Mouse (Mus musculus): ENCODE data around the gene Ttc7b. TPM values are rescaled to one million over a fixed set of nuclear protein-coding genes. Genes with fewer than 3 reads are reported as not detected.
A peak's percentile ranks its signal among the peaks of the same experiment; 100 is the strongest.

The Ttc7b gene
- polyA plus RNA-seq, 1 experiment from 2014 or later: 6.3 TPM

DNA sequence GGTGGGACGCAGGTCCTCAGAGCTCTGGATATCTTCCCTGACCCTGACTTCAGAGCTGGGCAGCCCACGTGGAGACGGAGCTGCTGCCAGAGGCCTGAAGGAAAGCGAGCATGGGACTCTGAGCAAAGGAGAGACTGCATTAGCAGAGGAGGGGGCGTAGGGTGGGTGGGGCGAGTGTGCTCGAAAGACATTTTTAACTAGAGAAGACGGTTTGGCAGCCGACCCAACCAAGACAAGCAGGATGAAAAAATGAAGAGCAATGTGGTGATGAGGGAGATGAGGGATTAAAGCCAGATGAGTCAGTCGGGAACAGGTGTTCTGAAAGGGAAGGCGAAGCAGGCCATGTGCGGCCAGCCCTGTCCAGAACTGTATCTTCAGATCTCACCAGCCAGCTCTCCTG is 159.3 kb downstream of the Ttc7b start:
- no peak overlapping the region for H3K4me2 ChIP-seq (replicated peaks)
- WGBS: 87% methylated on average over 12 of the region's 12 CpGs
- H3K36me3 ChIP-seq: peaks cover 58% of the 10 kb centered on the region
- no peaks in the 10 kb centered on the region for H3K9me3 ChIP-seq
- no peaks in the 10 kb centered on the region for H3K27me3 ChIP-seq
- H3K27ac ChIP-seq: no peak overlapping the region
- ATAC-seq: no peak
- no peak overlapping the region for H3K4me3 ChIP-seq (replicated peaks)
- no peak overlapping the region for H3K9ac ChIP-seq (replicated peaks)
- H3K4me1 ChIP-seq (replicated peaks): no peaks in the 10 kb centered on the region

DNA sequence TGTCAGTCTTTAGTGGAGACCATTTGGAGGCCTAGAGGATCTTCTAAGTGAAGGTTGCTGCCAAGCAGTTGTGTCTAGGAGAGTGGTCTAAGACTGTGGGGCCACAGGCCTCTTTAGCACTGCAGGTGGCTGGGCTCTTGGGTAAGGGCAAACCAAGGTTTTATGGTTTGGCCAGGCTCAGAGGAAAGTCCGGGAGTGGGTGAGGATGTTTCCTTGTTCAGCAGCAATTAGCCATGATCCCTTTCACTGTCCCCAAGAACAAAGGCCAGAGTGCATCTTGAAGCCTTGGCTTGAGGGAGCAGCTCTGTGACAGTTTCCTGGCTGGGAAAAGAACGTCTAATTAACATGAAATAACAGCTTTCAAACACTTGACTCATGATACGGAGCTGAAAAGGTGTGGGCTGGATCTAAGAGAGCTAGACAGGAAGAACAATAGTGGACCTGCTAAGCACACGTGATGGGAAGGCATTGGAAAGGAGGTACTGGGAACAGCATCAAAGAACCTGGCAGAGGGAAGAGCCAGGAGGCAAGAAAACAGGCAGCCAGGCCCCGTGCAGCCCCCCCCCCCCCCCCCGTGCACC is 162.5 kb downstream of the Ttc7b start:
- WGBS: 64% methylated on average over 5 of the region's 6 CpGs

DNA sequence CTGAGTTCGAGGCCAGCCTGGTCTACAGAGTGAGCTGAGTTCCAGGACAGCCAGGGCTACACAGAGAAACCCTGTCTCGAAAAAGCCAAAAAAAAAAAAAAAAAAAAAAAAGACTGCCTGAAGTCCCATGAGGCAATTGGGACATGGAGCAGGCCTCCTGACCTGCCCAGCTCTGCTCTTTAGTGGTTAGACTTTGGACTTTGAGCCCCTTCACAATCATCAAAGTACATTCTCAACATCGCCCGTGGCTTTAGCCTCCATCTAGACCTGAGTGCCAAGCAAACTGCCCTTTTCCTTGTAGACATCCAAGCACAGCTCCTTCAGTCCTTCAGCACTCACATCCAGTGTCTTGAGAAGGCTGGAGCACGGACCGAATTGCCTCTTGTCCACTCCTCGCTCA is 164.2 kb downstream of the Ttc7b start:
- no peak for ATAC-seq
- Histone ChIP-seq H3K27ac (no peak overlapping the region), H3K9ac (replicated peaks) (no peak overlapping the region), H3K4me2 (replicated peaks) (no peak overlapping the region), H3K4me3 (replicated peaks) (no peak overlapping the region), H3K27me3 (no peaks in the 10 kb centered on the region), H3K9me3 (no peaks in the 10 kb centered on the region), H3K4me1 (replicated peaks) (no peaks in the 10 kb centered on the region), H3K36me3 (peaks cover 38% of the 10 kb centered on the region)
- WGBS: 95% methylated on average over 7 of the region's 7 CpGs

More for the DNA sequence above, 162.5 kb downstream of the Ttc7b start:
- Histone ChIP-seq H3K9ac (replicated peaks) (no peak overlapping the region), H3K36me3 (peaks cover 37% of the 10 kb centered on the region), H3K27ac (no peak overlapping the region), H3K4me1 (replicated peaks) (no peaks in the 10 kb centered on the region), H3K9me3 (no peaks in the 10 kb centered on the region), H3K27me3 (no peaks in the 10 kb centered on the region), H3K4me2 (replicated peaks) (no peak overlapping the region), H3K4me3 (replicated peaks) (no peak overlapping the region)
- no peak for ATAC-seq

DNA sequence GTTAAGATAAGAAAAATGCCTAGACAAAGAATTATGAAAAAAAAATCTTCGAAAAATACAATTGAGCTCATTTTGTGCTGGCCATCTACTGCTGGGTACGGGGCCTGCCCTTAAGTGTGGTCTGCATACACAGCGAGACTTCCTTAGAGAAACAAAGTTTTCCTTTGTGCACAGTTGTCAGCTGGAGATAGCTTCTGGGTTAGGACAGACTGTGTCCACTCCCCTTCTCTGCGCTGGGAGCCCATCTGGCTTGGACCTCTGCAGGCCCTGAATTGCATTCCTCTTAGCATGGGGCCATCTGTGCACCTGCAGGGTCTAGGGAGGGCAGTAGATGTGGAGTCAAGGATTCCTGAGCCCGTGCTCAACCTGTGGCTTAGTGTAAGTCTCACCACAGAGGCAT is 165.1 kb downstream of the Ttc7b start:
- Histone ChIP-seq H3K9ac (replicated peaks) (no peak overlapping the region), H3K27me3 (no peaks in the 10 kb centered on the region), H3K4me2 (replicated peaks) (no peak overlapping the region), H3K4me1 (replicated peaks) (no peaks in the 10 kb centered on the region), H3K4me3 (replicated peaks) (no peak overlapping the region), H3K36me3 (peaks cover 41% of the 10 kb centered on the region), H3K9me3 (no peaks in the 10 kb centered on the region), H3K27ac (no peak overlapping the region)
- WGBS: 85% methylated on average over 5 of the region's 5 CpGs
- ATAC-seq: 0 out of 2 replicates have a peak, but pooled peaks have one; percentile 11

DNA sequence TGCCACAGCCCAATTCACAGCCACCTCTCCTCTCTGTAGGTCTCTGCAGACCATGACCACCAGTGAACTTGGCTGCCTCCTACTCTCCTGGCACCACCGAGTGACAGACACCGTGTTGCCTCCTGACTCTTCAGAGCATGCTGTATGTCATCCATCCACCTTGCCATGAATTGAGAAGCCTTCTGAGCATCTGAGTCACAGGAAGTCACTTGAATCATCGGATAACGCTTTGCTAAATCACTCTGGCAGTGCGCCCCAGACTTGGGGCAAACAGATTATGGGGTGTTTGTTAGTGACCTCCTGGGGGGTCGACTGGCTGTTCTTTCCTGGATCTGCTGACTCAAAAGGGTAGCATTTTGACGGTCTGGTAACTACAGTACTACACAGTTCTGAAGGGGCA is 166.7 kb downstream of the Ttc7b start:
- no peak overlapping the region for H3K27ac ChIP-seq
- no peak overlapping the region for H3K4me2 ChIP-seq (replicated peaks)
- WGBS: 81% methylated on average over 7 of the region's 7 CpGs
- ATAC-seq: no peak
- no peaks in the 10 kb centered on the region for H3K9me3 ChIP-seq
- no peaks in the 10 kb centered on the region for H3K27me3 ChIP-seq
- H3K4me3 ChIP-seq (replicated peaks): no peak overlapping the region
- no peak overlapping the region for H3K9ac ChIP-seq (replicated peaks)
- no peaks in the 10 kb centered on the region for H3K4me1 ChIP-seq (replicated peaks)
- H3K36me3 ChIP-seq: peaks cover 48% of the 10 kb centered on the region

DNA sequence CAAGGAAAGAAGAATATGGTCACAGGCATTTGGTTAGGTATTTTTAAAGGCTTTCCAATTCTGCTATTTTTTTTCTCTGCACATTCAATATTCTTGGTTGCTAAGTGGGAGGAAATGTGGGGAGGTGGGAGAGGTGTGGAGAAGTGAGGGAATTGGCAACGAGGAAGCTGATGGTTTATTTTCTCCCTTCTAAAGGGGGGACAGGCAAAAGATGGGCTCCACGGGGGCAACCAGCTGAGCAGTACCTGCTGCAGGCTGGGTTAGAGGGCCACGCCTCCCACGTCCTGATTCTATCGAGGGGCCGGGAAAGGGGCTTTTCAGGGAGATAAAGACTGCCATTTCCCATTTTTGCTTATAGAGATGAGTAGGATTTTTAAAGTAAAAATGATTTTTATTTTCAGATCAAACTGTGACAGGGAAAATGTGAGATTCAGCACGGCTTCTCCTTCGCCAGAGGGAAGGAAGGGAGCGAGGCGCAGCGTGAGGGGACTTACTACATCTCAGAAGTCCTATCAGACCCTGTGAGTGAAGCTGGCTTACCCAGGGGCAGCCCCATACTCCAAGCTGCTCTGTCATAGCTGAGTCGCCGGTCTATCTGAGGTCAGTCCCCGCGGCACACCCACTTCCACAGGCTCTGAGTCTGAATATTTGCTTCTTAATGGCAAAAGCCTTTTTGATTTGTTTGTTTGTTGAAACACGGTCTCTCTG is 167.4 kb downstream of the Ttc7b start:
- Histone ChIP-seq H3K27ac (no peak overlapping the region), H3K4me2 (replicated peaks) (no peak overlapping the region), H3K9me3 (no peaks in the 10 kb centered on the region), H3K4me1 (replicated peaks) (no peaks in the 10 kb centered on the region), H3K9ac (replicated peaks) (no peak overlapping the region), H3K36me3 (peaks cover 44% of the 10 kb centered on the region), H3K27me3 (no peaks in the 10 kb centered on the region), H3K4me3 (replicated peaks) (no peak overlapping the region)
- no peak for ATAC-seq
- 88% methylated on average over 16 of the region's 16 CpGs for WGBS

DNA sequence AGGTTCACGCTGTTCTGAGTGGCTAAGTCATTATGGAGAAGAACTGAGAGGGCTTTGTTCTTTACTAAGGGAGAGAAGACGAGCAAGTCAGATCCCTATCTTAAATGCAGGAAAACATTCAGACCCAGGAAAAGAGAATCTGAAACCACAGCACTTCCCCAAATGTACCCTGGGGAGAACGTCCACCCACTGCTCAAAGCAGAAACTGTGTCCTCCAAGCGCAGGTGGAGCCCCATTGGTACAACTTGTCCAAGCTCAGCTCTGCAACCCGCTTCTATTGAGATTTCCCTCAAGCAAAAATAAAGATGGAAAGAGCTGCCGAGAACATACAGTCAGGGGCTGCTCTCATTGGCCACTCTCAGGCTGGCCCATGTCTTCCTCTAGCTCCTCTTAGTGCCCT is 168.5 kb downstream of the Ttc7b start:
- no peaks in the 10 kb centered on the region for H3K4me1 ChIP-seq (replicated peaks)
- WGBS: 90% methylated on average over 6 of the region's 6 CpGs
- H3K27me3 ChIP-seq: no peaks in the 10 kb centered on the region
- no peak overlapping the region for H3K27ac ChIP-seq
- no peak overlapping the region for H3K4me2 ChIP-seq (replicated peaks)
- ATAC-seq: no peak
- H3K9ac ChIP-seq (replicated peaks): no peak overlapping the region
- no peaks in the 10 kb centered on the region for H3K9me3 ChIP-seq
- H3K36me3 ChIP-seq: peaks cover 40% of the 10 kb centered on the region
- no peak overlapping the region for H3K4me3 ChIP-seq (replicated peaks)

DNA sequence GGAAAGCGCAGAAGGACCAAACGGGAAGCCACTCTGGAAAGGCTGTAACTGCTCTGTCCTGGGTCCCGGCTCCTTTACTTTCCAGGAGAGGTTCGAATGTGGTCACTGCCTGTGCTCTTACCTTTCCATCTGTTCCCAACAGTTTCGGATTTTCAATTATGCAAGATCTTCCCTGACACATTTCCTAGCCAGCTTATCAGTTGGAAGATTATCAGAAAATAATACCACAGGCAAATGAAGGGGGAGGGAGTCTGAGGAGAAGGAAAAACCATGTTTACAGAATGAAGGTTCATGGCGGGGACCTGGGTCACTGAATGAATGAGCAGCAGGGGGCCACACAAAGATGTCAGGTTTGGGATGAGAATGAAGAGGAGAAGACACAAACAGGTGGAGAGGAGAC is 177.1 kb downstream of the Ttc7b start:
- no peaks in the 10 kb centered on the region for H3K9me3 ChIP-seq

DNA sequence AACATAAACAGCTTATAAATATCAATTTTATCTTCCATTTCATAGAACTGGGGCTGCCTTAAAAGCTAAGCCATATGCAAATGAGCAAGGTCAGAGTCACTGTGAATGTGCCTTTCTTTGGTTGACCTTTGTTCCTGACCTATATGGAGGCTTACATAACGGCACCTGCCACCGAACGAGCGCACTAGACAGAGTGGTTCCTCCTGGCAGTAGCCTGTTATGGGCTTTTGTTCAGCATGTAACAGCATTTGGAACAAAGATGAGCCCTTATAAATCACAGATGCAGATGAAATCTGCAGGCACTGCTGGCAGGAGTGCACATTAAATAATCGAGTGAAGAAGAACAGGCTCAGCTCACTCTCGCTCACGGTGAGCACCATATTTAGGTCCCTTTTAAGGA is 179.0 kb downstream of the Ttc7b start:
- no peaks in the 10 kb centered on the region for H3K9me3 ChIP-seq
- H3K27ac ChIP-seq: no peak overlapping the region
- 54% methylated on average over 7 of the region's 7 CpGs for WGBS
- ATAC-seq: no peak
- H3K27me3 ChIP-seq: no peaks in the 10 kb centered on the region
- no peak overlapping the region for H3K4me2 ChIP-seq (replicated peaks)
- peaks cover 12% of the 10 kb centered on the region; the same call in 1 of the 2 replicates for H3K36me3 ChIP-seq
- H3K9ac ChIP-seq (replicated peaks): 0 out of 2 replicates have a peak overlapping the region, but pooled peaks have one; percentile 12
- no peak overlapping the region for H3K4me3 ChIP-seq (replicated peaks)
- H3K4me1 ChIP-seq (replicated peaks): peaks cover 33% of the 10 kb centered on the region

More for the DNA sequence above, 177.1 kb downstream of the Ttc7b start:
- H3K4me2 ChIP-seq (replicated peaks): no peak overlapping the region
- H3K27me3 ChIP-seq: no peaks in the 10 kb centered on the region
- no peak overlapping the region for H3K27ac ChIP-seq
- peaks cover 21% of the 10 kb centered on the region; the same call in 1 of the 2 replicates for H3K36me3 ChIP-seq
- peaks cover 13% of the 10 kb centered on the region for H3K4me1 ChIP-seq (replicated peaks)
- no peak overlapping the region for H3K9ac ChIP-seq (replicated peaks)
- WGBS: 70% methylated on average over 6 of the region's 6 CpGs
- ATAC-seq: no peak
- H3K4me3 ChIP-seq (replicated peaks): no peak overlapping the region

DNA sequence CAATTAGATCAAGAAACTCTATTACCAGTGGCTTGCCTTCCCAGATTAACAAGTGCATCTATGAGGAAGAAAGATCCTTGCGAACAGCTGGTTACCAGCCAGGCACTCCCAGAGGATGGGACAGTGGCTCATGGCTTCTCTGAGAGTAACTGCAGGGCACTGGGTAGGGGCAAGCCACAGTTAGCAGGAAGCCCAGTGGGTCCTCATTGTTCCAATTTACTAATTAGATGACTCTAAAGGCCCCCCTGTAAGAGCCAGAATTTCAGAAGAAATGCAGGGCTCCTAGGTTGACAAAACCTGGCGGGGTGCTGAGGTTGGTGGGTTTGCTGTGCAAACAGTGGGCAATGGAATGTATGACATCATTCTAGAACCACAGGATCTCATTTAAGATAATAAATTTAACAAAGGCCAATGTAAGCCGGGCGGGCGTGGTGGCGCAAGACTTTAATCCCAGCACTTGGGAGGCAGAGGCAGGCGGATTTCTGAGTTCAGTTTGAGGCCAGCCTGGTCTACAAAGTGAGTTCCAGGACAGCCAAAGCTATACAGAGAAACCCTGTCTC is 179.6 kb downstream of the Ttc7b start:
- Histone ChIP-seq H3K4me2 (replicated peaks) (no peak overlapping the region), H3K27ac (no peak overlapping the region), H3K4me1 (replicated peaks) (peaks cover 39% of the 10 kb centered on the region), H3K36me3 (peaks cover 6% of the 10 kb centered on the region; the same call in 1 of the 2 replicates), H3K27me3 (no peaks in the 10 kb centered on the region), H3K9ac (replicated peaks) (no peak overlapping the region), H3K9me3 (no peaks in the 10 kb centered on the region), H3K4me3 (replicated peaks) (no peak overlapping the region)
- no peak for ATAC-seq
- WGBS: 82% methylated on average over 7 of the region's 7 CpGs

DNA sequence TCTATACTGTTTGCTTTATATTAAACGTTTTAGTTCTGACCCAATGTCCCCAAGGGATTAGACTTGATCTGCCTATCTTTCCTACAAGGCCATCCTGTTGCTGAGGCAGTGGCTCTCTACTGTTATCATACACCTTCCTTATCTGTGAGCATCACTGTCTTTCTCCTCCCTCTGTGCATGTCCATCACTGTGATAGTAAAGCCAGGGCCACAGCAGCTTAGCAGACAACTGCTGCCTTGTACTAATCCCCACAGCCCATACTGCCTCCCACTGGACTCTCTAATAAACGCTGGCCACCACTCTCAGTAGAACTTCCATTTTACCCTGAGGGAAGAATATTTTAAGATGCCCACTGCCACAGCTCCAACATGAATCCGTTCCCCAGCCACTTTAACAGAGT is 182.6 kb downstream of the Ttc7b start:
- H3K27me3 ChIP-seq: no peaks in the 10 kb centered on the region
- peak; percentile 77 for ATAC-seq
- 35% methylated on average over 3 of the region's 3 CpGs for WGBS
- H3K4me3 ChIP-seq (replicated peaks): no peak overlapping the region
- no peak overlapping the region for H3K4me2 ChIP-seq (replicated peaks)
- no peaks in the 10 kb centered on the region for H3K9me3 ChIP-seq
- peaks cover 39% of the 10 kb centered on the region for H3K4me1 ChIP-seq (replicated peaks)
- H3K9ac ChIP-seq (replicated peaks): no peak overlapping the region
- peak overlapping the region; percentile 64 for H3K27ac ChIP-seq
- peaks cover 5% of the 10 kb centered on the region; the same call in 1 of the 2 replicates for H3K36me3 ChIP-seq

DNA sequence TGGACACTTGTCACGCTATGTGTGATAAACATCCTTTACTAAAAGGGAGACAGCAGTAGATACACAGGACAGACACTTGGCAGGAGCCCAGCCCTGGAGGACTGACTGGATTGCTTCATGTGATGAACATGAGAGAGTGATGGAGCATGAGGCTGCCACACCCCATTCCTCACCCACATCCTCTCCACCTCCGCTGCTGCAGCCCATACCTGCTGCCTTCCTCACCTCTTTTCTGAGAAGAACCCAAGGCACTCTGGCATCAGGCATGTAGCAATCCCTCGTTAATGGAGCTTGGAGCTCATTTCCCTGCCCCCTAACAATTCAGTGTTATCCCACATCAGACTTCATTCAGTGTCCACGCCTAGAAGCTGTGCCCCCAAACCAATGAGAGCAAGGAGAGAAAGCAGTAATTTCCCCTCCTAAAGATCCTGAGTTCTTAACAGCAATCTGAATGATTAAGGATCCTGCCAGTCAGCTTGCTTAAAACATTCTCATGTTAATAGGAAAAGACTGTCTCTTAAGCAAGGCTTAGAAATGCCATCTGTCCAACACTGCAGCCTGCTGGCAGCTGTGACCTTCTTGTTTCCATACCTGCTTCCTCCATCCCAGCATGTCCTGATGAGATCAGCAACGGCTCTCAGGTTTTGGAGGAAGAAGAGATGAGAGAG is 183.1 kb downstream of the Ttc7b start:
- 0 out of 2 replicates have a peak overlapping the region, but pooled peaks have one; percentile 1 for H3K9ac ChIP-seq (replicated peaks)
- H3K4me2 ChIP-seq (replicated peaks): no peak overlapping the region
- H3K4me1 ChIP-seq (replicated peaks): peaks cover 39% of the 10 kb centered on the region
- H3K4me3 ChIP-seq (replicated peaks): no peak overlapping the region
- H3K27ac ChIP-seq: peak overlapping the region; percentile 64
- H3K27me3 ChIP-seq: no peaks in the 10 kb centered on the region
- 42% methylated on average over 5 of the region's 5 CpGs for WGBS
- no peaks in the 10 kb centered on the region for H3K9me3 ChIP-seq
- ATAC-seq: peak; percentile 83
- peaks cover 3% of the 10 kb centered on the region for H3K36me3 ChIP-seq
